Comparison of ENCODE assay signal across 12 mouse cellular contexts in the genomic region with DNA sequence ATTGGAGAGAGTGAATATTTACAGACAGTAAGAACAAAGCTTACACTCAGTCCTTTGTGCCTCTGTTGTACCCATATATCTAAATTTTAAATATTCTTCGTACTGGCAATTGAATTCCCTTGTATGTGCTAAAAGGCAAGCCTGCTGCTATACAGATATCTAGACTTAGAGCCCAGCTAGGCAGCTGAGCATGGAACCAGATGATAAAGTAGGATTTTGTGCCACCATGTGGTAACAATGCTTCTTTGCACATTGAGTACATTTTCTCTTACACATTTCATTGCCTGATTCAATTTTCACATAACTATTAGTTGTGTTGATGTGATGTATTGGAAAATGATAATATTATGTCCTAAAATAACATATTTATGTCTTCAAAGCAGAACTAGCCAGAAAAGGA.
A peak's percentile ranks its signal among the peaks of the same experiment; 100 is the strongest.
DNase-seq lines count a peak whose midpoint lies in the region; ATAC-seq and TF ChIP-seq lines count a peak whose summit lies in the region.
"Had no signal": no experiment of that assay in that cellular context is flagged by ENCODE, and none has a peak within 500 bp of the region (broad histone marks: within the 10 kb centered on the region; RNA-seq: fewer than 3 reads in every experiment).

No protein-coding gene starts in this region.

- no peaks in the 10 kb centered on the region for H3K9me3 ChIP-seq in heart, postnatal 0 days (replicated peaks; ENCODE audit: control insufficient read depth, low read length)
- H3K9me3 ChIP-seq in midbrain, embryonic 11.5 days (ENCODE audit: control insufficient read depth, low read length): no peaks in the 10 kb centered on the region
- no peaks in the 10 kb centered on the region for H3K9me3 ChIP-seq in midbrain, embryonic 10.5 days (replicated peaks)
- H3K9me3 ChIP-seq in embryonic facial prominence, embryonic 14.5 days (ENCODE audit: control insufficient read depth, low read length): no peaks in the 10 kb centered on the region
- H3K9me3 ChIP-seq: midbrain, embryonic 12.5 days had no signal

- TF ChIP-seq EP300 in heart, postnatal 0 days (IDR thresholded peaks at IDR 0.05; ENCODE audit: low read depth): no peak

- ATAC-seq in heart, postnatal 0 days (ENCODE audit: insufficient read depth, low read depth): no peak
- 0 out of 2 replicates have a peak, but pooled peaks have one; percentile 44 for ATAC-seq in midbrain, embryonic 11.5 days (ENCODE audit: low FRiP score)
- no peak for ATAC-seq in embryonic facial prominence, embryonic 14.5 days (ENCODE audit: low read depth)

- H3K4me1 ChIP-seq in heart, postnatal 0 days (ENCODE audit: control insufficient read depth, insufficient read depth): no peaks in the 10 kb centered on the region
- H3K4me1 ChIP-seq in midbrain, embryonic 11.5 days (ENCODE audit: control insufficient read depth, insufficient read depth, low read length): no peaks in the 10 kb centered on the region
- H3K4me1 ChIP-seq in midbrain, embryonic 10.5 days: no peaks in the 10 kb centered on the region
- no peaks in the 10 kb centered on the region for H3K4me1 ChIP-seq in embryonic facial prominence, embryonic 14.5 days (ENCODE audit: control insufficient read depth, insufficient read depth, low read length)
- H3K4me1 ChIP-seq: midbrain, embryonic 12.5 days had no signal

- peak; percentile 41 for TF ChIP-seq CTCF in heart, postnatal 0 days (IDR thresholded peaks at IDR 0.05; ENCODE audit: low read depth)

- intact Hi-C loops in heart, postnatal 14 days (cut with DNase I): loop anchor here (5.0 kb wide), 1 partner anchor 449 kb away; no protein-coding TSS in a partner anchor

- H3K27ac ChIP-seq in heart, postnatal 0 days (ENCODE audit: low read depth): no peak overlapping the region
- H3K27ac ChIP-seq in midbrain, embryonic 11.5 days (ENCODE audit: low read depth, low read length): no peak overlapping the region
- no peak overlapping the region for H3K27ac ChIP-seq in midbrain, embryonic 10.5 days (replicated peaks)
- no peak overlapping the region for H3K27ac ChIP-seq in embryonic facial prominence, embryonic 14.5 days (replicated peaks; ENCODE audit: low read depth, low read length)
- H3K27ac ChIP-seq: midbrain, embryonic 12.5 days had no signal

- no peak overlapping the region for H3K4me2 ChIP-seq in heart, postnatal 0 days (ENCODE audit: low read depth, low read length)
- no peak overlapping the region for H3K4me2 ChIP-seq in midbrain, embryonic 11.5 days
- H3K4me2 ChIP-seq in embryonic facial prominence, embryonic 14.5 days (ENCODE audit: low read depth, low read length): no peak overlapping the region
- H3K4me2 ChIP-seq: heart, embryonic 11.5 days; midbrain, embryonic 12.5 days had no signal

- peak; percentile 7 for DNase-seq in heart, postnatal 0 days (ENCODE audit: low spot score)
- DNase-seq in heart, postnatal 14 days: no peak
- no peak for DNase-seq in midbrain, embryonic 11.5 days (ENCODE audit: low spot score, missing footprints)
- DNase-seq in midbrain, embryonic 10.5 days (ENCODE audit: low spot score): no peak
- DNase-seq in embryonic facial prominence, embryonic 14.5 days (ENCODE audit: low spot score): peak; percentile 55
- DNase-seq in retina, postnatal 1 day: peak; percentile 7
- no peak for DNase-seq in ovary, postnatal 14 days (ENCODE audit: low spot score)
- DNase-seq in T-cell, adult 2 months (ENCODE audit: low spot score): no peak
- DNase-seq: liver; thymus, postnatal 25 days had no signal

- H3K4me3 ChIP-seq in heart, postnatal 0 days (ENCODE audit: low read depth, low read length): no peak overlapping the region
- H3K4me3 ChIP-seq in midbrain, embryonic 11.5 days (ENCODE audit: low read depth, low read length): no peak overlapping the region
- no peak overlapping the region for H3K4me3 ChIP-seq in midbrain, embryonic 10.5 days
- H3K4me3 ChIP-seq in embryonic facial prominence, embryonic 14.5 days (ENCODE audit: low read depth, low read length): no peak overlapping the region
- H3K4me3 ChIP-seq: midbrain, embryonic 12.5 days had no signal

- H3K36me3 ChIP-seq in heart, postnatal 0 days (replicated peaks; ENCODE audit: control insufficient read depth, insufficient read depth, low read length): no peaks in the 10 kb centered on the region
- H3K36me3 ChIP-seq in midbrain, embryonic 11.5 days (ENCODE audit: control insufficient read depth, insufficient read depth, low read length): no peaks in the 10 kb centered on the region
- no peaks in the 10 kb centered on the region for H3K36me3 ChIP-seq in midbrain, embryonic 10.5 days
- no peaks in the 10 kb centered on the region for H3K36me3 ChIP-seq in embryonic facial prominence, embryonic 14.5 days (ENCODE audit: control insufficient read depth, insufficient read depth, low read length)
- H3K36me3 ChIP-seq: midbrain, embryonic 12.5 days had no signal

- H3K9ac ChIP-seq in heart, postnatal 0 days (replicated peaks; ENCODE audit: low read depth, low read length): no peak overlapping the region
- H3K9ac ChIP-seq in midbrain, embryonic 11.5 days (ENCODE audit: low read length): no peak overlapping the region
- no peak overlapping the region for H3K9ac ChIP-seq in embryonic facial prominence, embryonic 14.5 days (ENCODE audit: low read depth, low read length)
- H3K9ac ChIP-seq: midbrain, embryonic 12.5 days had no signal

- 45% methylated on average over 1 of the region's 1 CpGs for WGBS in heart, postnatal 0 days
- WGBS in midbrain, embryonic 11.5 days: 66% methylated on average over 1 of the region's 1 CpGs
- WGBS in midbrain, embryonic 10.5 days: 77% methylated on average over 1 of the region's 1 CpGs
- 42% methylated on average over 1 of the region's 1 CpGs for WGBS in embryonic facial prominence, embryonic 14.5 days

- no peaks in the 10 kb centered on the region for H3K27me3 ChIP-seq in heart, postnatal 0 days (ENCODE audit: control insufficient read depth, insufficient read depth, low read length)
- no peaks in the 10 kb centered on the region for H3K27me3 ChIP-seq in midbrain, embryonic 11.5 days (ENCODE audit: control insufficient read depth, insufficient read depth, low read length)
- no peaks in the 10 kb centered on the region for H3K27me3 ChIP-seq in midbrain, embryonic 10.5 days (ENCODE audit: low read depth, poor library complexity, severe bottlenecking)
- no peaks in the 10 kb centered on the region for H3K27me3 ChIP-seq in embryonic facial prominence, embryonic 14.5 days (replicated peaks; ENCODE audit: control insufficient read depth, insufficient read depth, low read length)
- H3K27me3 ChIP-seq: midbrain, embryonic 12.5 days had no signal

Comparison
In these comparisons a context has a peak if more than half of its experiments do, and no peak if none do; other contexts are left out.
1. DNase-seq: peak in heart, postnatal 0 days (single experiment), embryonic facial prominence, embryonic 14.5 days (single experiment) and retina, postnatal 1 day (single experiment); none in heart, postnatal 14 days (0 of 2), midbrain, embryonic 11.5 days (single experiment), midbrain, embryonic 10.5 days (single experiment), ovary, postnatal 14 days (single experiment) and T-cell, adult 2 months (single experiment).